Mouse (Mus musculus) embryonic facial prominence, embryonic 12.5 days (tissue): Measurements from ENCODE around the gene Slc4a1ap. TPM values are rescaled to one million over a fixed set of nuclear protein-coding genes. Genes with fewer than 3 reads are reported as not detected.

Experiments
- ATAC-seq: fragments of 200-750 bp; cut with Nextera tagmentation; 2 replicates; pipeline ENCODE4 v1.8.0; 2017; ENCODE audit not compliant: insufficient number of reproducible peaks, insufficient read depth, low FRiP score, low TSS enrichment
- H3K27ac ChIP-seq: fragments of 300-500 bp; sonication (generic); 2 replicates; pipeline ENCODE4 v1.5.1; 2016; ENCODE audit warnings: mild to moderate bottlenecking
- H3K27me3 ChIP-seq: fragments of 300-500 bp; sonication (generic); 2 replicates; pipeline ENCODE4 v1.6.1; 2016; ENCODE audit warnings: mild to moderate bottlenecking, moderate library complexity
- H3K36me3 ChIP-seq: fragments of 300-500 bp; sonication (generic); 2 replicates; pipeline ENCODE4 v1.6.1; 2016; ENCODE audit warnings: mild to moderate bottlenecking
- H3K4me1 ChIP-seq: fragments of 300-500 bp; sonication (generic); 2 replicates; pipeline ENCODE4 v1.6.1; 2016
- H3K4me2 ChIP-seq: fragments of 300-500 bp; sonication (generic); replicated peaks from 2 replicates; pipeline ENCODE4 v1.6.1; 2016; ENCODE audit warnings: mild to moderate bottlenecking, moderate library complexity
- H3K4me3 ChIP-seq: fragments of 300-500 bp; sonication (generic); 2 replicates; pipeline ENCODE4 v1.5.1; 2016; ENCODE audit warnings: mild to moderate bottlenecking
- H3K9ac ChIP-seq: fragments of 300-500 bp; sonication (generic); 2 replicates; pipeline ENCODE4 v1.6.1; 2016; ENCODE audit warnings: mild to moderate bottlenecking, moderate library complexity
- H3K9me3 ChIP-seq: fragments of 300-500 bp; sonication (generic); 2 replicates; pipeline ENCODE4 v1.6.1; 2016; ENCODE audit warnings: mild to moderate bottlenecking, moderate library complexity
- WGBS: fragments of 180-500 bp; shearing (Covaris S2); methylation state at CpG from one replicate; pipeline ENCODE4 v1.1.7; 2016; 5-methylcytosine and 5-hydroxymethylcytosine counted together
- polyA plus RNA-seq: library from polyadenylated mRNA; unstranded; fragments of >200 nt; fragmentation: Nextera tagmentation; extraction: Ambion mirVana; gene quantifications from 2 replicates; pipeline ENCODE4 v1.2.1, GENCODE M21; 2016

The Slc4a1ap gene
- polyA plus RNA-seq, 1 experiment from 2014 or later, result 39.6 TPM

DNA sequence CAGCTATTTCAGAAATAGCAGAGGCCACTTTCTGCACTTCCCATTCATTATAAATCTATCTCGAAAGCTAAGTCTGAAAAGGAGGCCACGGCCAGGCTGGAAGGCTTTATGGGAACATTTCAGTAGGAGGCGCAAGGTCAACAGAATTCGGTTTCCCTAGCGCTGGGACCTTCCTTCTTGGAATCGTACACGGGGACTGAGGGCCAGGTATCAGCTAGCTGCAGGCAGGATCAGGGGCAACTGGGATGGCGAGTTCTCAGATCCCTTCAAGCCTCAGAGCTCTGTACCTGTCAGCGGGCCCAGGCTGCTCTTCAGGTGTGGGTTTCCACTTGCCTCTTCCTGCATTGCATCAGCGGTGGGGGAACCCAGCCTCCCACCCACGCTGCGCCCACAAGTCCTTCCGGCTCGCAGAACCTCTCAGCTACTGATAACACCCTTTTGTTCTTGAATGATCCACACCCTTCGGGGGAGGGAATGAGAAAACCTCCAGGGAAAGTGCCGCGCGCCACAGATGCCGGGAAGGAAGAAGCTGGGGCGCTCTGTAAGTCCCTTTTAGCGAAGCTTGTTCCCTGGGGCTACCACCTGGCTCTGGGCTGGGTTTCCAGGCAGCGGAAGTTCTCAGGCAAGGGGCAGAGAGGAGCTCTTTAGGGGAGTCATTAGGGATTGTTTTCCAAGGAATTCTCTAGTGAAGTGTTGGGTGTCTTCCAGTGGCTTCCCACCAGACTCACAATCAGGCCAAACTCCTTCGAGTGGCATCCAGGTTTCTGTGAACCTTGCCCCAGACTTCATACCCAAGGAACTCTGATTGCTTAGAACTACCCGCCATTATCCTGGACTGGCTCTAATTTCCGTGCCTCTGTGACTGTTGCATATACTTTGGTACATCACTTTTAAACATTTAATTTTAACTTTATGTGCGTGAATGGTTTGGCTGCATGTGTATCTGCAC lies 70.0 kb downstream of the Slc4a1ap start, which contains the start of gene Mrpl33:
Gene Mrpl33 (plus strand): TSS at position 455 of the 949 bp plus-strand sequence.
- H3K9ac ChIP-seq, result peak within 1 kb of the TSS; percentile 49
- no peaks in the 10 kb centered on the region for H3K9me3 ChIP-seq
- 8% methylated on average over 26 of the region's 26 CpGs for WGBS
- no peaks in the 10 kb centered on the region for H3K27me3 ChIP-seq
- ATAC-seq, result no peak
- peaks cover 4% of the 10 kb centered on the region; the same call in 1 of the 2 replicates for H3K4me1 ChIP-seq
- no peak within 1 kb of the TSS; the same call in 1 of the 2 replicates for H3K27ac ChIP-seq
- H3K4me3 ChIP-seq, result peak within 1 kb of the TSS; percentile 35
- H3K36me3 ChIP-seq, result no peaks in the 10 kb centered on the region
- H3K4me2 ChIP-seq, result peak within 1 kb of the TSS; percentile 69

DNA sequence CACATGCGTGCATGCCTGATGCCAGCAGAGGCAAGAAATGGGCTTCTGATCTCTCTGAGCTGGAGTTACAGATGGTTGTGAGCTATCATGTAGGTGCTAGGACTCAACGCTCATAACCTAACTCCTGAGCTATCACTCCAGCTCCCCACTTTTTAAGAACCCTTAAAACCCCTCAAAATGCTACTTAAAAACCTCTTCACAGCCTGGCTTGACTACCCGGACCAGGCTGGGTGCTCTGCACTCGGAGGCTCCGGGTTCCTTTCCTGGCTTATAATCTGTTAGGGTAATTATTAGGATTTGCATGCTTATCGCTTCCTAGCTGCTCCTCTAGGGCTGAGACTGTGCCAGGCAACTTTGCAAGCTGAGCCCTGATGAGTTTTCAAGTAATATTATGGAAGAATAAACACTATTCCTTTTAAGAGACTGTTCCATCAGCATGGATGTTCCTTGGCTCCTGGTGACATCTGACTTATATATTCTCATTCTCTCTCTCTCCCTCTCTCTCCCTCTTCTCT lies 70.7 kb downstream of the Slc4a1ap start:
- Histone ChIP-seq H3K4me1 (peaks cover 4% of the 10 kb centered on the region; the same call in 1 of the 2 replicates), H3K4me3 (no peak overlapping the region), H3K9ac (no peak overlapping the region), H3K27ac (no peak overlapping the region), H3K27me3 (no peaks in the 10 kb centered on the region), H3K36me3 (no peaks in the 10 kb centered on the region), H3K4me2 (peak overlapping the region; percentile 69), H3K9me3 (no peaks in the 10 kb centered on the region)
- 73% methylated on average over 6 of the region's 6 CpGs for WGBS
- no peak for ATAC-seq

DNA sequence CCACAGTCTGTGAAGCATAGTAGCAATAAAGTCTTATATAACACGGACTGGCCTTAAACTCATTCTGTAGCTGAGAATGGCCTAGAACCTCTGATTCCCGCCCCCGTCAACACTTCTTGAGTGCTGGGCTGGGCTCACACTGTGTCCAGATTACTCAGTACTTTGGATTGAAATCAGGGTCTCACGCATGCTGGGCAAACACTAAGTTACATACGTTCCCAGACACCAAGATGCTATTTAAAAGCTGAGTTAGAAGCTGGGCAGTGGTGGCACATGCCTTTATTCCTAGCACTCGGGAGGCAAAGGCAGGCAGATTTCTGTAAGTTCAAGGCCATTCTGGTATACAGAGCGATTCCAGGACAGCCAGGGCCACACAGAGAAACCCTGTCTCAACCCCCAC lies 71.3 kb downstream of the Slc4a1ap start:
- no peak overlapping the region for H3K27ac ChIP-seq
- no peaks in the 10 kb centered on the region for H3K9me3 ChIP-seq
- H3K4me3 ChIP-seq, result no peak overlapping the region
- ATAC-seq, result no peak
- H3K4me2 ChIP-seq, result no peak overlapping the region
- no peak overlapping the region for H3K9ac ChIP-seq
- H3K27me3 ChIP-seq, result no peaks in the 10 kb centered on the region
- peaks cover 4% of the 10 kb centered on the region; the same call in 1 of the 2 replicates for H3K4me1 ChIP-seq
- 80% methylated on average over 7 of the region's 7 CpGs for WGBS
- H3K36me3 ChIP-seq, result no peaks in the 10 kb centered on the region

DNA sequence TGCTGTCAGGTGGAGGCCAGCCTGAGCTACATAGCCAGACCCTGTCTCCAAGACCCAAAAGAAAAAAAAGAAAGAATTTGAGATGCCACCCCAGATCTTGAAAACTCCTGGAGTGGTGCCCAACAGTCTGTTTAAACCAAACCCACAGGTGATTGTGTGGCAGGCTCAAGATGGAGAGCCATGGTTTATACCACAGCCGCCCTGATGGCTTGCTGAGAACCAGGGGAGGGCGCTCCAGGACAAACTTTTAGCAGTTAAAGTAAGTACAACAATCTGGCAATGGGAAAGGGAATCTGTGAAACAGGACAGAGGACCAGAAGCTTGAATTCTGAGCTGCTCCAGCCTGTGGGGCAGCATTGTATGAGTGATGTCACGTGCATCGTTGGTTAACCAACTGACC lies 71.8 kb downstream of the Slc4a1ap start:
- 67% methylated on average over 4 of the region's 4 CpGs for WGBS
- Histone ChIP-seq H3K4me1 (peaks cover 4% of the 10 kb centered on the region; the same call in 1 of the 2 replicates), H3K9me3 (no peaks in the 10 kb centered on the region), H3K4me3 (no peak overlapping the region), H3K27ac (no peak overlapping the region), H3K27me3 (no peaks in the 10 kb centered on the region), H3K9ac (no peak overlapping the region), H3K36me3 (no peaks in the 10 kb centered on the region), H3K4me2 (no peak overlapping the region)
- no peak for ATAC-seq

DNA sequence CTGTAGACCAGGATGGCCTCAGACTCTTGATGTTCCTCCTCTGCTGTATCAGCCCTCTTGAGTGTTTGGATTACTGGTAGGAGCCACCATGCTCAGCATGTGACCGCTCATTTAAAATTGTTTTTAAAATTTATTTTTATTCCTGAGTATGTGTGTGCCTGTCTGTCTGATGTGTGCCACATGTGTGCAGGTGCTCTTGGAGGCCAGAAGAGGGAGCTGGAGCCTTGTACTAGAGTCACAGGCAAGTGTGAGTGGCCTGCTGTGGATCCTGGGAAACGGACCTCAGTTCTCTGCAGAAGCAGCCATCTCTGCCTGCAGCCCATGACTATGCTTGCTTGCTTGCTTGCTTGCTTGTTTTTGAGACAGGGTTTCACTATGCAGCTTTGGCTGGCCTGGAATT lies 72.4 kb downstream of the Slc4a1ap start:
- no peak overlapping the region for H3K4me3 ChIP-seq
- no peaks in the 10 kb centered on the region for H3K27me3 ChIP-seq
- WGBS, result 75% methylated on average over 2 of the region's 2 CpGs
- no peak overlapping the region for H3K9ac ChIP-seq
- H3K4me1 ChIP-seq, result peaks cover 4% of the 10 kb centered on the region; the same call in 1 of the 2 replicates
- H3K27ac ChIP-seq, result no peak overlapping the region
- no peaks in the 10 kb centered on the region for H3K9me3 ChIP-seq
- ATAC-seq, result no peak
- no peak overlapping the region for H3K4me2 ChIP-seq
- H3K36me3 ChIP-seq, result no peaks in the 10 kb centered on the region

DNA sequence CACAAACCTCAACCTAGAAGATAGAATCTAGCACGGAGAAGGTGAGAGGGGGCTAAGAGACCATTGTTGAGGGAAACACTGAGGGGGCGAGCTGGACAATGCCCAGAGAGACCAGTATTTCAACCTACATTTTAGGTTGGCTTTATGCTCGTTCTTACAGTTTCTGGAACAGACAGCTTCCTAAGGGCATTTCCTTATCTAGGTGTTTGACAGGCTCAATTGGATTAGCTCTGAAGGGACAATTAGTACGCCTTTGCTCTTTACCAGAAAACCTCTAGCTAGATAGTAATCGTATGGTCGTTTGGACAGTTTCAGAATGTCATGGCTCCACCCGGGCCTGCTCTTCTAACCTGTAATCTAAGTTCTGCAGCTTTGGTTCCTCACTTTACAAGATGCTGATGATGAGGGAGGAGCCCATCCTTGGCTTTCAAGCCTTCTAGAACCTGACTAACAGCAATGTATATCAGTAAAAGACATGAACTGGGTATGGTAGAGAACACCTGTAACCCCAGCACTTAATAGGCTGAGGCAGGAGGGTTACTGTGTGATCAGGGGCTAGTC lies 74.4 kb downstream of the Slc4a1ap start:
- peaks cover 4% of the 10 kb centered on the region; the same call in 1 of the 2 replicates for H3K4me1 ChIP-seq
- no peaks in the 10 kb centered on the region for H3K27me3 ChIP-seq
- H3K4me3 ChIP-seq, result no peak overlapping the region
- H3K9ac ChIP-seq, result no peak overlapping the region
- ATAC-seq, result no peak
- H3K9me3 ChIP-seq, result no peaks in the 10 kb centered on the region
- no peak overlapping the region for H3K27ac ChIP-seq
- WGBS, result 78% methylated on average over 7 of the region's 7 CpGs
- H3K36me3 ChIP-seq, result no peaks in the 10 kb centered on the region
- no peak overlapping the region for H3K4me2 ChIP-seq

DNA sequence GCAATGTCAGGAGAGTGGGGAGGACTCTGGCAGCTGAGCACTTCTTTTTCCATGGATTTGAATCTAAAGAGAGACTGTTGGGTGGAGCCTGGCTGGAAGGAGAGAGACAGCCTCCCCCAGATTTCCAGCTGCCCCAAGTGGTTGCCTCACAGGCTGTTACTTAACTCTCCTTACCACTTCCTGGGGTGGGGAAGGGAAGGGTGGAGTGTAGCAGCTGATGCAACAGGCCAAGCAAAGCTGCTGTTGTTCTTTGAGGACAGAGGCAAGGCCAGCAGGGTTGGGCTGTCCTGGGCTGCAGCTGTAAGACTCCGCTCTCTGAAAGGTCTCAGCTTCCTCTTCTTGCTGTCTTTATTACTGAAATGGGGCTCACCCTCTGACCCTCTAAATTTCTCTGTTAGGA lies 75.6 kb downstream of the Slc4a1ap start:
- Histone ChIP-seq H3K9me3 (no peaks in the 10 kb centered on the region), H3K27me3 (no peaks in the 10 kb centered on the region), H3K27ac (no peak overlapping the region), H3K4me1 (no peaks in the 10 kb centered on the region), H3K9ac (no peak overlapping the region), H3K4me3 (no peak overlapping the region), H3K36me3 (no peaks in the 10 kb centered on the region), H3K4me2 (no peak overlapping the region)
- no peak for ATAC-seq
- WGBS, result 65% methylated on average over 1 of the region's 1 CpGs

DNA sequence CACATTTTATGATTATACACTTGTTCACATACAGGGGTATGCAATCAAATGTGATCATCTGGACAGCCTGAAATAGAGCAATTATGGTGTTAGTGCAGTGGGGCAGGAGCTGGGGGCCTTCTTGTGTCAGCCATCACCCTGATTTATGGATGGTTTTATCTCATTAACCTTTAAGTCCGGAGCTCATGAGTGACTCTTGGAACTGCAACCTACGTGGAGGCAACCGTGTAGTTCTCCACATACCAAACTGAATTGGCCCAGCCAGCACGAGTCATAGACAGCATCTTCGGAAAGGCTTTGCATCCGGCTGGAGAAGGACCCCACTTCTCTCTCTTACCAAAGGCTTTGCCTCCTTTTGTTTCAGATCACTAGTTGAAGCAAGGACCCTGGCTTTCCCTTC lies 77.0 kb downstream of the Slc4a1ap start:
- Histone ChIP-seq H3K4me1 (no peaks in the 10 kb centered on the region), H3K27ac (no peak overlapping the region), H3K27me3 (no peaks in the 10 kb centered on the region), H3K4me2 (no peak overlapping the region), H3K9me3 (no peaks in the 10 kb centered on the region), H3K36me3 (no peaks in the 10 kb centered on the region), H3K9ac (no peak overlapping the region), H3K4me3 (no peak overlapping the region)
- WGBS, result 75% methylated on average over 6 of the region's 6 CpGs
- no peak for ATAC-seq

DNA sequence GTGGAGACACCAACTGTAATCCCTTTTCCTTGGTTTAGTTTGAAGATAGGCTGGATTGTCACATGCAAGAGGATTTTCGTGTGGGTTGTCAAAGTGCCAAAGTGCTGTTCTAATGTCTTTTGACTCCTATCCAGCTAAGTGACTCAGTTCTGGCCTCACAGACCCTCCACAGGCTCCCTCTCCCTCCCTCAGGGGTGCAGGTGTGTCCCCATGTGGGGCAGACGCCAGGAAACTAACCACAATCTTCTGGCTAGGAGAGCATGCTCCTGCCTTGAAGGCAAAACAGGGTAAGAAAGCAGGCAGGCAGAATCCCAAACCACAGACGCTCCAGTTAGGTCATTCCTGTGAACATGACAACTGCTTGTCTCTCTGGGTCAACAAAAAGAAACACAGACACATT lies 79.4 kb downstream of the Slc4a1ap start:
- no peak overlapping the region for H3K4me2 ChIP-seq
- H3K27me3 ChIP-seq, result no peaks in the 10 kb centered on the region
- no peak overlapping the region for H3K4me3 ChIP-seq
- H3K9me3 ChIP-seq, result no peaks in the 10 kb centered on the region
- no peak overlapping the region for H3K9ac ChIP-seq
- WGBS, result 50% methylated on average over 3 of the region's 3 CpGs
- no peak overlapping the region for H3K27ac ChIP-seq
- no peak for ATAC-seq
- no peaks in the 10 kb centered on the region for H3K4me1 ChIP-seq
- no peaks in the 10 kb centered on the region for H3K36me3 ChIP-seq

Other genes with a start within 250 kb of the Slc4a1ap start
- 53.6 and 58.0 TPM in 2 replicates for gene Ift172, start 235.9 kb upstream of the Slc4a1ap start, polyA plus RNA-seq
- gene Fndc4, start 230.9 kb upstream of the Slc4a1ap start, polyA plus RNA-seq, result 91.0 and 94.6 TPM in 2 replicates
- gene Gckr, start 229.6 kb upstream of the Slc4a1ap start, polyA plus RNA-seq, result 0.17 and 0.32 TPM in 2 replicates
- gene Zfp512, start 74.6 kb upstream of the Slc4a1ap start, polyA plus RNA-seq, result 76.7 and 88.4 TPM in 2 replicates
- 0.13 and 0.20 TPM in 2 replicates for gene 4930548H24Rik, start 41.3 kb upstream of the Slc4a1ap start, polyA plus RNA-seq
- gene Gpn1, start 32.3 kb upstream of the Slc4a1ap start, polyA plus RNA-seq, result 79.8 and 80.7 TPM in 2 replicates
- 31.0 and 33.1 TPM in 2 replicates for gene Supt7l, start 812 bp downstream of the Slc4a1ap start, polyA plus RNA-seq
- gene Mrpl33, start 69.9 kb downstream of the Slc4a1ap start, polyA plus RNA-seq, result 230 and 251 TPM in 2 replicates
- gene Rbks, start 170.6 kb downstream of the Slc4a1ap start, polyA plus RNA-seq, result 1.7 and 2.5 TPM in 2 replicates
- gene Babam2, start 170.7 kb downstream of the Slc4a1ap start, polyA plus RNA-seq, result 32.2 and 37.6 TPM in 2 replicates